Mouse (Mus musculus) kidney, embryonic 16.5 days (tissue): ENCODE results near the gene Rnf41. TPM values are rescaled to one million over a fixed set of nuclear protein-coding genes. Genes with fewer than 3 reads are reported as not detected.
A peak's percentile ranks its signal among the peaks of the same experiment; 100 is the strongest.

Experiments used
- ATAC-seq: fragments of 200-750 bp; cut with Nextera tagmentation; 2 replicates; pipeline ENCODE4 v1.8.0; 2017; ENCODE audit warnings: moderate TSS enrichment; ENCODE audit not compliant: low FRiP score, low TSS enrichment
- H3K27ac ChIP-seq: fragments of 300-500 bp; sonication (generic); 2 replicates; pipeline ENCODE4 v1.5.1; 2014; ENCODE audit warnings: low read length
- H3K27me3 ChIP-seq: fragments of 300-500 bp; sonication (generic); 2 replicates; pipeline ENCODE4 v1.6.1; 2014; ENCODE audit warnings: low read length, control low read depth, mixed read lengths; ENCODE audit not compliant: insufficient read depth
- H3K36me3 ChIP-seq: fragments of 300-500 bp; sonication (generic); 2 replicates; pipeline ENCODE4 v1.6.1; 2014; ENCODE audit warnings: low read length, control low read depth, mixed read lengths; ENCODE audit not compliant: insufficient read depth
- H3K4me1 ChIP-seq: fragments of 300-500 bp; sonication (generic); 2 replicates; pipeline ENCODE4 v1.6.1; 2014; ENCODE audit warnings: low read length, control low read depth, mixed read lengths; ENCODE audit not compliant: insufficient read depth
- H3K4me2 ChIP-seq: fragments of 300-500 bp; sonication (generic); replicated peaks from 2 replicates; pipeline ENCODE4 v1.6.1; 2014; ENCODE audit warnings: low read depth, low read length
- H3K4me3 ChIP-seq: fragments of 300-500 bp; sonication (generic); 2 replicates; pipeline ENCODE4 v1.5.1; 2014; ENCODE audit warnings: mild to moderate bottlenecking, low read length
- H3K9ac ChIP-seq: fragments of 300-500 bp; sonication (generic); replicated peaks from 2 replicates; pipeline ENCODE4 v1.6.1; 2014; ENCODE audit warnings: low read length
- H3K9me3 ChIP-seq: fragments of 300-500 bp; sonication (generic); 2 replicates; pipeline ENCODE4 v1.6.1; 2016; ENCODE audit warnings: low read length, control low read depth
- WGBS: fragments of 180-500 bp; shearing (Covaris S2); extraction: QIAGEN DNeasy Blood & Tissue Kit; methylation state at CpG from one replicate; pipeline ENCODE4 v1.1.7; 2014; 5-methylcytosine and 5-hydroxymethylcytosine counted together
- polyA plus RNA-seq: library from polyadenylated mRNA; unstranded; fragments of >200 nt; fragmentation: Nextera tagmentation; extraction: Ambion mirVana; gene quantifications from 2 replicates; pipeline ENCODE4 v1.2.1, GENCODE M21; 2015

The Rnf41 gene
- 52.5 and 52.6 TPM in 2 replicates for polyA plus RNA-seq

DNA sequence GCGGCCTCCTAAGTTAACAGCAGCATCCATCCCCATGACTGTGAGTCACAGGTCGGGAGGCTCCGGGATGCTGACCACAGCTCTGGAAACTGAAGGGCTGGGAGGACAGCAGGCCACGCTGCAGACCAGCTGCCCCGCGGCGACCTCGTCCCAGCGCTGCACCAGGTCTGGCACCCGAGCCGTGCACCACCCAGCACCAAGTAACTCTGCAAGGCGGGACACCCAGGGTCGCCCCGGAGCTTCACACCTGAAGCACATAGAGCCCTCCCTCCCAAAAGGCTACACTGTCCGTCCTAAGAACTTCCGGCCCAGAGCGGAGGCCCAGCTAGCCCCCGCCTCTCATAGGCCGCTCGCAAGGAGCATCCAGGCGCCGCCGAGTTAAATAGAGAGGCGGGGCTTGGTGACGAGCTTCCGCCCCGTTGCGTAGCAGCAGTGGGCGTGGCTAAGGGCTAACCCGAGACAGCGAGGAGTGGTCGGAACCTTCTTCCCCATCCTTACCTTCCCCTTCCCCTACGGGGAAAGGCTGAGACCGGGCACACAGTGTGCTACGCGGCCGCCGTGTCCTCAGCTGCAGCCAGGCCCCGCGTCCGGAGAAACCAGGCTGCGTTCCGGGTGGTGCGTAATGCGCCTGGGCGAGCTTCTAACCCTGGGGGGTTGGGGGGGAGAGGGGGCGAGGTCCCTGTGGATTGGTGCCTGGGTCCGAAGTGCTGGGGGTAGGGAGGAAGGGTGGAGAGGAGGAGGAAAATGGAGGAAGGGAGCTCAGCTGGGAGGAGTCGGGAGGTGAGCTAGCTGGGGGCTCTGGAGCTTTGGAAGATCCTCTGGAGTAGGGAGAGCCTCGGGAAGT lies at the start of gene Rnf41, which contains the start of gene Nabp2:
TSS of gene Rnf41 (plus strand) at position 447 of the 844 bp plus-strand sequence.
TSS of gene Nabp2 (minus strand) at position 282 of the 844 bp plus-strand sequence.
- ATAC-seq = peak; percentile 94
- peak within 1 kb of the TSS; percentile 93 for H3K9ac ChIP-seq
- peaks cover 17% of the 10 kb centered on the region for H3K36me3 ChIP-seq
- H3K4me2 ChIP-seq = peak within 1 kb of the TSS; percentile 94
- 0% methylated on average over 50 of the region's 50 CpGs for WGBS
- H3K27me3 ChIP-seq = no peaks in the 10 kb centered on the region
- no peaks in the 10 kb centered on the region for H3K9me3 ChIP-seq
- H3K27ac ChIP-seq = peak within 1 kb of the TSS; percentile 98
- H3K4me1 ChIP-seq = peaks cover 32% of the 10 kb centered on the region
- H3K4me3 ChIP-seq = peak within 1 kb of the TSS; percentile 99

DNA sequence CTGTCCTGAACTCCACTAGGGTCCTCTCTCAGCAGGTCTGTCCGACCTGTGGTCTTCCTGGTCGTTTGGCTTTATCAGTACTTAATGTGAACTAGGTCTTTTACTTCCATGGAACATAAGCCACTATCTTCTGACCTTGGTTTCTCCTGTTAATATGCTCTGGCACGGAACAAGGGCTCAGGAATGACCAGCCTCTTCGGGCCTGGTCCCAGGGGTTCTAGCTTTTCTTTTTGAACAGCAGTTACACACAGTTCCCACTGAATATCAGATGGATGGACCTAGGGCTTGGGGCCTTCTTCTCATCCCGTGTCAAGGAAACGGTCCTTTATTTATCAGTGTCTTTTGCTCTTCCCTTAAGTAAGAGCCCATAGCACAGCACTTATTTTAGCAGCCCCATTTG lies 49.6 kb upstream of the Rnf41 start:
- Histone ChIP-seq H3K9ac (no peak overlapping the region), H3K4me3 (no peak overlapping the region), H3K27me3 (no peaks in the 10 kb centered on the region), H3K9me3 (no peaks in the 10 kb centered on the region), H3K4me1 (no peaks in the 10 kb centered on the region), H3K27ac (no peak overlapping the region), H3K4me2 (no peak overlapping the region), H3K36me3 (peaks cover 50% of the 10 kb centered on the region)
- WGBS = 86% methylated on average over 6 of the region's 6 CpGs
- no peak for ATAC-seq

DNA sequence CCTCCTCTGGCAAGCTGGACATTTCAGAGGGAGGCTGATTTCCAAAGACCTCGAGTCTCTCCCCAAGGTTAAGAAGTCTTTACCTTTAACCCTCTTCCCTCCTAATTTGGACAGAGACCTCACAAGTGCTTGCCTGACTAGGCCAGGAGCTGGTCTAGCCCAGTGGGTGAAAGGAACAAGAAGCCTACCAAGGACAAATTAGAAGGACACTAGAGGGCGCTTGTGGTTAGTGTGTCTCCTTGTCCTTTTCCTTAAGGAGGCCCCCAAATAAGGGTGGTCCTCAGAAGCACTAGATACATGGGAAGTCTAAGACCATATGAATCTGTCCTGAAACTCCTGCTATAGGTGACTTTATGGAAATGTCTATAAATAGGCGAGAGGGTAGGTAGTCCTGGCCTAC lies 48.9 kb upstream of the Rnf41 start:
- peaks cover 50% of the 10 kb centered on the region for H3K36me3 ChIP-seq
- ATAC-seq = peak; percentile 62
- no peaks in the 10 kb centered on the region for H3K9me3 ChIP-seq
- H3K27me3 ChIP-seq = no peaks in the 10 kb centered on the region
- H3K4me1 ChIP-seq = peaks cover 3% of the 10 kb centered on the region; the same call in 1 of the 2 replicates
- no peak overlapping the region for H3K4me2 ChIP-seq
- H3K9ac ChIP-seq = no peak overlapping the region
- no peak overlapping the region for H3K27ac ChIP-seq
- WGBS = 49% methylated on average over 3 of the region's 3 CpGs
- H3K4me3 ChIP-seq = no peak overlapping the region

DNA sequence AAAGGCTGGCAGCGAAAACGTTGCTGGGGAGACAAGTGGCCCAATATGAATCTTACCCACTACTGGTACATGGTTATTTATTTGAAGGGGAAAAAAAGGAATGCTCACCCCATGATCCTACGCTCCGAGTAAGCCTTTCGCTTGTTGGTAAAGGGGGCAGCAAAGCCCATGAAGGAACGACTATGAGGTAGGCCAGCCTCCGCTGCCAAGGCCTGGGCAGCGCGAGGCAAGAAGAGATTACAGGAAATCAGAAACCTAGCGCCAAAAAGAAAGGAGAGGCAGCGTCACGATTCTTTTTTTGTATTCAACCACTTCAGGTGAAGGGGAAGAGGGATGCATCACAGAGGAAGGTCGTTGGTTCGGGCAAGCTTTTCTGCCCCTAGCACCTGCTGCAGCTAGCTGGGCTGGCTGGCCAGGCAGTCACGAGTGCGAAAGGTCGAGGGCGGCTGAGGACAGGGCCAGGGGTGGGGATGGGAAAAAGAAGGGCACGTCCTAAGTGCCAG lies 43.5 kb upstream of the Rnf41 start:
- H3K4me1 ChIP-seq = peaks cover 8% of the 10 kb centered on the region
- peaks cover 14% of the 10 kb centered on the region for H3K36me3 ChIP-seq
- peak overlapping the region; percentile 72 for H3K9ac ChIP-seq
- H3K4me3 ChIP-seq = peak overlapping the region; percentile 64
- no peak for ATAC-seq
- H3K27ac ChIP-seq = peak overlapping the region; percentile 88
- peak overlapping the region; percentile 68 for H3K4me2 ChIP-seq
- H3K9me3 ChIP-seq = no peaks in the 10 kb centered on the region
- WGBS = 16% methylated on average over 19 of the region's 19 CpGs
- no peaks in the 10 kb centered on the region for H3K27me3 ChIP-seq

DNA sequence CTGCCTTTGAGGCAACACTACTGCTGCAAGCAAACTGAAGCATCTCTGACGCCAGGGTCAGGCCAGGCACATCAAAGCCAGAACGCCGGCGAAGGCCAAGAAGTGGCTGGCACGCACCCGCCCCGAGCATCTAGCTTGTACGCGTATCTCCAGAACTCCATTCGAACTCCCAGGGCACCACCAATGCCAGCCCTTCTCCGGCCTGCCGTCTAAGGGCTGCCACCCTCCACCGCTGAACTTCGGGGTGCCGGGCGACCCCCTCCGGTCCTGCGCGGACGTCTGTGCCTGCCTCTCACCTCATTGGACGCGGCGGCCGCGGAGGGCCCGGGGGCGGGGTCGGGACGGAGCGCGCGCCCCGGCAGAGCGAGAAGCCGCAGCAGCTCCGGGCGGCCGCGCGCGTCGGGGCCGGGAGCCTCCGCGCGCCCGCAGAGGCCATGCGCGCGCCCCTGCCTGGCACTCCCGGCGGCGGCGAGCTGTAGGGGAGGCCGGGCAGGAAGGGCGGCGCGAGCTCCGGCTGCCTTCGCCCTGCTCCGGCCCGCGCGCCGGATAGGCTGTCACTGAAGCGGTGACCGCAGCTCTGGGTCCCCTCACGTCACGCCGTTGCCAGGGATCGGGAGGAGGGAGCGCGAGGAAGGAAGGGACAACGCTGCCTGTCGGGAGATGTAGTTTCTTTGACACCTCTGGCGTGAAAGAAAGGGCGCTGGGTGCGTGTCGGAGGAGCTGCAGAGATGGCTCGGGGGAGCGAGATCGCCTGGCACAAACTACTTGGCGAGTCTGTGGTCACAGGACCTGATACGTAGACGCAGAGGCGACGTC lies 42.8 kb upstream of the Rnf41 start, which contains the start of gene Coq10a:
TSS of gene Coq10a (minus strand) at position 596 of the 816 bp plus-strand sequence.
- H3K4me2 ChIP-seq = peak within 1 kb of the TSS; percentile 68
- H3K9me3 ChIP-seq = no peaks in the 10 kb centered on the region
- peaks cover 8% of the 10 kb centered on the region for H3K4me1 ChIP-seq
- peaks cover 7% of the 10 kb centered on the region; the same call in 1 of the 2 replicates for H3K36me3 ChIP-seq
- peak within 1 kb of the TSS; percentile 72 for H3K9ac ChIP-seq
- peak; percentile 98 for ATAC-seq
- peak within 1 kb of the TSS; percentile 64 for H3K4me3 ChIP-seq
- no peaks in the 10 kb centered on the region for H3K27me3 ChIP-seq
- H3K27ac ChIP-seq = peak within 1 kb of the TSS; percentile 88
- under 1% methylated on average over 87 of the region's 87 CpGs for WGBS

DNA sequence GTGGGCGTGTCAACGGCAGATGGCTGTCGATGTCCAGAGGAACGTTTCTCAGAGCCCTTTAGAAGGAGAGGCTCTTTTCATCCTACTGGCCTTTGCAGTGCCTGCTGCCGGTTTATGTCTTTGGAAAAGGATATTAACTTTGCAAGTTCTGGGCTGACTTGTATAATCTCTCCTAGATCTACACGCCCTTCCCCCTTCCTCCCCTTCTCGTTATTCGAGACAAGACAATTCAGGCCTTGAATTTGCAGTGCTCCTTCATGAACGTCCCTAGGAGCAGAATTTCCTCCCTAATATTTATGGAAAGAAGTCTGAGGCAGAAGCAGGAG lies 42.3 kb upstream of the Rnf41 start:
- WGBS = 5% methylated on average over 9 of the region's 9 CpGs
- no peak for ATAC-seq
- H3K4me1 ChIP-seq = peaks cover 8% of the 10 kb centered on the region

DNA sequence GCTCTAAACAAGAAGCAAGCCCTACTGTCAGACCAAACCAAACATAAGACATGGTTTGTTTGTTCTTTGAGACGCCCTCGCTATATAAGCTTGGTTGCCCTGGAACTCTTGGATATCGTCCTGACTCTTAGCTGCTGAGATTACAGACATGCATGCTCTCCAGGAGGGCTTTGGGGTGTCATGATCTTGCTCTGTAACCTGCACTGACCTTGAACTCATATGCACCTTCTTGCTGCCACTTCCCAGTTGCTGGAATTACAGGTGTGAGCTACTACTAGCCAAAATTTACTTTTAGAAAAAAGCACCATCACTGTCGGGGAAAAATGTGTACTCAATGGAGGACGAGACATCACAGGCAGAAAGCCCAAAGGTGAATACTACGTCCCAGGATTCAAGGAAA lies 41.9 kb upstream of the Rnf41 start:
- Histone ChIP-seq H3K9me3 (0 out of 2 replicates have a peak, but pooled peaks cover 5% of the 10 kb centered on the region), H3K36me3 (peaks cover 5% of the 10 kb centered on the region; the same call in 1 of the 2 replicates), H3K4me3 (peak overlapping the region; percentile 64), H3K4me2 (peak overlapping the region; percentile 68), H3K4me1 (peaks cover 8% of the 10 kb centered on the region), H3K9ac (peak overlapping the region; percentile 72), H3K27me3 (no peaks in the 10 kb centered on the region), H3K27ac (peak overlapping the region; percentile 88)
- 82% methylated on average over 6 of the region's 6 CpGs for WGBS
- no peak for ATAC-seq

More for the DNA sequence above, 42.3 kb upstream of the Rnf41 start:
- H3K36me3 ChIP-seq = peaks cover 5% of the 10 kb centered on the region; the same call in 1 of the 2 replicates
- peak overlapping the region; percentile 68 for H3K4me2 ChIP-seq
- 0 out of 2 replicates have a peak, but pooled peaks cover 2% of the 10 kb centered on the region for H3K9me3 ChIP-seq
- peak overlapping the region; percentile 88 for H3K27ac ChIP-seq
- H3K9ac ChIP-seq = peak overlapping the region; percentile 72
- H3K4me3 ChIP-seq = peak overlapping the region; percentile 64
- no peaks in the 10 kb centered on the region for H3K27me3 ChIP-seq

DNA sequence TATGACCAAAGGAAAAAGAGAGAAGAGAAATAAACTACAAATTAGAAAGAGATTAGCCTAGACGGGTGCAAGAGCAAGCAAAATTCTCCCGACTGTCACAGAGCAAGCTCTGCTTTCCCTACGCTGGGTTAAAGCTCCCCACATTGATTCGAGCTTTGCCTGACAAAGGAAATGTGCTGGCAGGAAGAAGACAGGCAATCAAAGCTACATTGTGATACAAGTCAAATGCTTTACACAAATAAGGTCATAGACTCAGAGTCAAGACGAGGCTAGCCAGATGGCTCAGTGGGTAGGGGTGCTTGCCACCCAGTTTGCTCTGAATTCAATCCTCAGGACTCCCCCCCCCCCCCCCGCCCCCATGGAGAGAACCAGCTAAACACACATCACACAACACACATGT lies 41.4 kb upstream of the Rnf41 start:
- no peak overlapping the region for H3K4me2 ChIP-seq
- peaks cover 8% of the 10 kb centered on the region for H3K4me1 ChIP-seq
- peaks cover 2% of the 10 kb centered on the region; the same call in 1 of the 2 replicates for H3K36me3 ChIP-seq
- H3K9me3 ChIP-seq = 0 out of 2 replicates have a peak, but pooled peaks cover 5% of the 10 kb centered on the region
- WGBS = 63% methylated on average over 5 of the region's 6 CpGs
- no peak overlapping the region for H3K4me3 ChIP-seq
- ATAC-seq = no peak
- H3K27me3 ChIP-seq = no peaks in the 10 kb centered on the region
- no peak overlapping the region for H3K27ac ChIP-seq
- no peak overlapping the region for H3K9ac ChIP-seq

DNA sequence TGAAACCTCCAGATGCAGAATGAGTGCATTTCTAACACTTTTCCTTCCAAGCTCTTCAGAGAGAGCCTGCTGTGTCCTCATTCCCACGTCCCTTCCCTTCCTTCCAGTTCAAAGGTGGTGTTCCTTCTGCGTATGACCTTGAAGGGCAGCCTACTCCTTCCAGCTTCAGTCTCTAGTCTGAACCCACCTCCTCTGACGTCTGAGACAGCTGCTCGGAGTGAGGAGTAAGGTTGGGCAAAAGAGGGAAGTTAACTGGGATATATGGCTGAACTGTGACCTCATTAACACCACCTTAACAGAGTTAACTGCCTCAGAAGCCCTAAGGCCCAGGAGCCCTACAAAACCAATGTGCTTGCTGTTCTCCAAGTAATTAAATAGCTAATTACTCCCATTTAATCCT lies 40.9 kb upstream of the Rnf41 start:
- no peaks in the 10 kb centered on the region for H3K36me3 ChIP-seq
- H3K9me3 ChIP-seq = 0 out of 2 replicates have a peak, but pooled peaks cover 5% of the 10 kb centered on the region
- H3K9ac ChIP-seq = 0 out of 2 replicates have a peak overlapping the region, but pooled peaks have one; percentile 15
- 21% methylated on average over 4 of the region's 4 CpGs for WGBS
- H3K27ac ChIP-seq = no peak overlapping the region
- H3K27me3 ChIP-seq = no peaks in the 10 kb centered on the region
- ATAC-seq = no peak
- no peak overlapping the region for H3K4me3 ChIP-seq
- H3K4me2 ChIP-seq = no peak overlapping the region
- H3K4me1 ChIP-seq = peaks cover 8% of the 10 kb centered on the region
